Mouse (Mus musculus): Measurements from ENCODE around the gene Dcaf15. TPM values are rescaled to one million over a fixed set of nuclear protein-coding genes. Genes with fewer than 3 reads are reported as not detected.

Dcaf15 gene
- 15.6 and 19.1 TPM in 2 replicates for polyA plus RNA-seq (2015; fragmentation: Nextera tagmentation; extraction: Ambion mirVana)

GRCm38 (mm10) chr8:84104697-84105609, at the start of gene Dcaf15:
TSS of gene Dcaf15 (minus strand) at chr8:84104768.

GRCm38 (mm10) chr8:84147769-84148530, 43.4 kb upstream of the Dcaf15 start, which contains the start of the genes Cc2d1a and 4930432K21Rik:
TSS of gene Cc2d1a (minus strand) at chr8:84147936.
TSS of gene 4930432K21Rik (plus strand) at chr8:84148025.

GRCm38 (mm10) chr8:84125656-84126055, 21.1 kb upstream of the Dcaf15 start, which contains the start of gene Podnl1:
TSS of gene Podnl1 (plus strand) at chr8:84125989.

GRCm38 (mm10) chr8:84066291-84066930, 38.2 kb downstream of the Dcaf15 start, which contains the start of gene Rfx1:
TSS of gene Rfx1 (plus strand) at chr8:84066834.

GRCm38 (mm10) chr8:84065037-84065436, 39.5 kb downstream of the Dcaf15 start, which contains the start of gene Gm10643:
TSS of gene Gm10643 (minus strand) at chr8:84065137.

MicroRNAs encoded within 50 kb of the gene (microRNA counts, 519-probe panel; counts per million panel counts)
- microRNA mmu-miR-709, result 4,366 counts per million, percentile 42 among the panel's probes with 10 or more counts

Small RNA genes lying within 50 kb of the gene (microRNA-seq; reads per million reads assigned to microRNA genes)
- gene Mir709, result not detected

Other genes starting within 250 kb of the Dcaf15 start
- gene Adgrl1, start 204.7 kb downstream of the Dcaf15 start, polyA plus RNA-seq (2015; fragmentation: Nextera tagmentation; extraction: Ambion mirVana), result 70.5 and 78.1 TPM in 2 replicates
- 0.45 and 0.80 TPM in 2 replicates for gene Gm10644, start 149.6 kb downstream of the Dcaf15 start, polyA plus RNA-seq (2015; fragmentation: Nextera tagmentation; extraction: Ambion mirVana)
- 5.1 and 6.2 TPM in 2 replicates for gene Asf1b, start 149.3 kb downstream of the Dcaf15 start, polyA plus RNA-seq (2015; fragmentation: Nextera tagmentation; extraction: Ambion mirVana)
- gene Prkaca, start 131.8 kb downstream of the Dcaf15 start, polyA plus RNA-seq (2015; fragmentation: Nextera tagmentation; extraction: Ambion mirVana), result 289 and 303 TPM in 2 replicates
- gene Samd1, start 107.1 kb downstream of the Dcaf15 start, polyA plus RNA-seq (2015; fragmentation: Nextera tagmentation; extraction: Ambion mirVana), result 8.0 and 8.7 TPM in 2 replicates
- gene 1700067K01Rik, start 103.3 kb downstream of the Dcaf15 start, polyA plus RNA-seq (2015; fragmentation: Nextera tagmentation; extraction: Ambion mirVana), result 1.3 and 1.5 TPM in 2 replicates
- 2.6 and 3.0 TPM in 2 replicates for gene 2210011C24Rik, start 92.6 kb downstream of the Dcaf15 start, polyA plus RNA-seq (2015; fragmentation: Nextera tagmentation; extraction: Ambion mirVana)
- 12.8 and 16.2 TPM in 2 replicates for gene Palm3, start 83.3 kb downstream of the Dcaf15 start, polyA plus RNA-seq (2015; fragmentation: Nextera tagmentation; extraction: Ambion mirVana)
- 0.52 and 0.72 TPM in 2 replicates for gene Il27ra, start 62.2 kb downstream of the Dcaf15 start, polyA plus RNA-seq (2015; fragmentation: Nextera tagmentation; extraction: Ambion mirVana)
- 0.95 and 2.0 TPM in 2 replicates for gene Rln3, start 59.8 kb downstream of the Dcaf15 start, polyA plus RNA-seq (2015; fragmentation: Nextera tagmentation; extraction: Ambion mirVana)
- 1.7 and 1.9 TPM in 2 replicates for gene Gm10643, start 39.6 kb downstream of the Dcaf15 start, polyA plus RNA-seq (2015; fragmentation: Nextera tagmentation; extraction: Ambion mirVana)
- 6.2 and 8.1 TPM in 2 replicates for gene Rfx1, start 37.9 kb downstream of the Dcaf15 start, polyA plus RNA-seq (2015; fragmentation: Nextera tagmentation; extraction: Ambion mirVana)
- gene Podnl1, start 21.2 kb upstream of the Dcaf15 start, polyA plus RNA-seq (2015; fragmentation: Nextera tagmentation; extraction: Ambion mirVana), result 0.45 and 0.58 TPM in 2 replicates
- gene Cc2d1a, start 43.2 kb upstream of the Dcaf15 start, polyA plus RNA-seq (2015; fragmentation: Nextera tagmentation; extraction: Ambion mirVana), result 44.4 and 54.6 TPM in 2 replicates
- gene 4930432K21Rik, start 43.3 kb upstream of the Dcaf15 start, polyA plus RNA-seq (2015; fragmentation: Nextera tagmentation; extraction: Ambion mirVana), result 2.1 and 3.0 TPM in 2 replicates
- 14.3 and 16.5 TPM in 2 replicates for gene Nanos3, start 80.4 kb upstream of the Dcaf15 start, polyA plus RNA-seq (2015; fragmentation: Nextera tagmentation; extraction: Ambion mirVana)
- gene Zswim4, start 132.3 kb upstream of the Dcaf15 start, polyA plus RNA-seq (2015; fragmentation: Nextera tagmentation; extraction: Ambion mirVana), result 6.6 and 7.5 TPM in 2 replicates
- 319 and 349 TPM in 2 replicates for gene D8Ertd738e, start 145.0 kb upstream of the Dcaf15 start, polyA plus RNA-seq (2015; fragmentation: Nextera tagmentation; extraction: Ambion mirVana)
- gene Mri1, start 152.6 kb upstream of the Dcaf15 start, polyA plus RNA-seq (2015; fragmentation: Nextera tagmentation; extraction: Ambion mirVana), result 54.0 and 57.9 TPM in 2 replicates
- 18.1 and 20.6 TPM in 2 replicates for gene Ccdc130, start 165.6 kb upstream of the Dcaf15 start, polyA plus RNA-seq (2015; fragmentation: Nextera tagmentation; extraction: Ambion mirVana)